Mouse (Mus musculus) adrenal gland, adult 8-10 months (tissue): ENCODE measurements around the gene Ttyh1. TPM values are rescaled to one million over a fixed set of nuclear protein-coding genes. Genes with fewer than 3 reads are reported as not detected.
"Not testable (repeated sequence)": the region's sequence is repeated elsewhere in the genome, so short reads cannot be mapped to it uniquely, and the experiment has no call there.

Source experiments
- DNase-seq: peaks from one replicate; pipeline ENCODE4 v3.0.0; 2022
- total RNA-seq, 4 experiments: library from RNA; stranded (reverse); gene quantifications; 2 replicates each; pipeline ENCODE4 v1.2.4; 2022

Gene Ttyh1
- total RNA-seq, 4 experiments from 2014 or later: 0.80 to 2.0 (median 1.6) TPM

- no peak for DNase-seq
Measured at GRCm38 (mm10) chr7:4144766-4145551, 25.8 kb downstream of the Ttyh1 start.

- DNase-seq: peak; percentile 77
Measured at GRCm38 (mm10) chr7:4145552-4146190, 26.5 kb downstream of the Ttyh1 start.

- DNase-seq: no peak
Measured at GRCm38 (mm10) chr7:4146241-4147180, 27.3 kb downstream of the Ttyh1 start.

GRCm38 (mm10) chr7:4147371-4147770 is 28.2 kb downstream of the Ttyh1 start:
- no peak for DNase-seq

GRCm38 (mm10) chr7:4147836-4148235 is 28.6 kb downstream of the Ttyh1 start:
- DNase-seq: no peak

GRCm38 (mm10) chr7:4148341-4149208 is 29.4 kb downstream of the Ttyh1 start:
- no peak for DNase-seq

- peak; percentile 81 for DNase-seq
Measured at GRCm38 (mm10) chr7:4149209-4150054, 30.2 kb downstream of the Ttyh1 start.

GRCm38 (mm10) chr7:4150059-4150541 is 30.9 kb downstream of the Ttyh1 start, which contains the start of gene Leng9:
Leng9 (minus strand) TSS chr7:4150374.
- peak; percentile 47 for DNase-seq

- DNase-seq: peak; percentile 87
Measured at GRCm38 (mm10) chr7:4150811-4151221, 31.6 kb downstream of the Ttyh1 start.

- peak; percentile 45 for DNase-seq
Measured at GRCm38 (mm10) chr7:4151241-4151640, 32.0 kb downstream of the Ttyh1 start.

- DNase-seq: no peak
Measured at GRCm38 (mm10) chr7:4154356-4154755, 35.1 kb downstream of the Ttyh1 start.

GRCm38 (mm10) chr7:4154976-4155375 is 35.8 kb downstream of the Ttyh1 start:
- DNase-seq: no peak

GRCm38 (mm10) chr7:4161596-4161995 is 42.4 kb downstream of the Ttyh1 start:
- not testable (repeated sequence) for DNase-seq

GRCm38 (mm10) chr7:4163571-4164072 is 44.4 kb downstream of the Ttyh1 start:
- DNase-seq: no peak

GRCm38 (mm10) chr7:4164090-4164910 is 45.1 kb downstream of the Ttyh1 start, which contains the start of gene Cdc42ep5:
Cdc42ep5 (minus strand) TSS chr7:4164860.
- DNase-seq: peak; percentile 65

GRCm38 (mm10) chr7:4165286-4165685 is 46.1 kb downstream of the Ttyh1 start:
- DNase-seq: no peak

GRCm38 (mm10) chr7:4167098-4167497 is 47.9 kb downstream of the Ttyh1 start:
- DNase-seq: no peak

GRCm38 (mm10) chr7:4170193-4170938 is 51.2 kb downstream of the Ttyh1 start:
- no peak for DNase-seq
